Mouse (Mus musculus): ENCODE measurements around the gene Vstm4.

DNA sequence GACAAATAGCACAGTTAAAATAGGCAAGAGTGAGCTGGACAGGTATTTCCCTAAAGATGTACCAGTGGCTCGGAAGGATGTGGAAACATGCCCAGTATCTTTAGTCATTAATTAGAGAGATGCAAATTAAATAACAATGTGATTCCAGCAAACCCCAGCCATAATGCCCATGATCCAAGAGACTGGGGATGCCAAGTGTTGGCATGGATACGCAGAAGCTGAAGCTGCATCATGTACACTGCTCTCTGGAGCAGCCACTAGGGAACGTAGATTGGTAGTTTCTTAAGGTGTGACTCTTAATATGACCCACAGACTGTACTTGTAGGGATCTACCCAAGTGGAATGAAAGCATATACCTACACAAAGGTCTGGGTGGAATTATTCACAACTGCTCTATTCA lies 50.0 kb downstream of the Vstm4 start:
- no peak for TF ChIP-seq CTCF (IDR thresholded peaks at IDR 0.05; ENCODE audit: low read depth, low read length)
- TF ChIP-seq POLR2A (IDR thresholded peaks at IDR 0.05; ENCODE audit: extremely low read depth, insufficient read depth, low read length), result no peak
